Mouse (Mus musculus): ENCODE measurements around the gene Scgb1b2. TPM values are rescaled to one million over a fixed set of nuclear protein-coding genes. Genes with fewer than 3 reads are reported as not detected.

Scgb1b2 gene
- not detected for total RNA-seq (2021)
- long read RNA-seq, experiment 1, result 0 reads
- long read RNA-seq, experiment 2, result 0 reads

- intact Hi-C loops (cut with DNase I), result no loop called here
- TF ChIP-seq CTCF (IDR thresholded peaks at IDR 0.05), result no peak
Observed at GRCm38 (mm10) chr7:31291721-31292120, at the start of gene Scgb1b2. Gene Scgb1b2 (minus strand): TSS chr7:31291821.

DNA sequence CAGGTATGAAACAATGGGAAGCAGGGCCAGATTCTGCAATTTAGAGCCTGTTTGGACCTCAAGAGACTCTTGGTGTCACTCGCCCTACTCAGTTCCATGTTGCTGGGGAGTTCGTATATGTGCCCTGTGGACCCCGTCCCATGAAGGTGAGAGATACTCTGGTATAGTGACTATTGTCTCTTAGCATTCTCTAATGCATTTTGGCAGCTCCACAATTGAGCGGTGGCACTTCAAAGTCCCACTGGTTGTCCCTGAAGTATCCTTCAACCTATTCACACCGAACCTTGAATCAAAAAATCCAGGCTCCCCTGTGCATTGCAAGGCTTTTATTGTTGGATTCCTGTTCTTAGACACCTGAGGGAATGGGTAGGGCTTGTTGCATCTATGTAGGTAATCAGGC is 1.4 kb downstream of the Scgb1b2 start, which contains the start of gene Scgb2b2:
Gene Scgb2b2 (plus strand): TSS at position 301 of the 400 bp plus-strand sequence.
- intact Hi-C loops (cut with DNase I), result no loop called here
- Histone ChIP-seq H3K27ac (no peak within 1 kb of the TSS), H3K4me3 (no peak within 1 kb of the TSS)
- no peak for TF ChIP-seq CTCF (IDR thresholded peaks at IDR 0.05)
- DNase-seq (ENCODE audit: extremely low spot score in 1 of 2, low spot score in 2 of 2), result no peak

More at GRCm38 (mm10) chr7:31291721-31292120, at the start of gene Scgb1b2:
- Histone ChIP-seq H3K4me3 (no peak within 1 kb of the TSS), H3K27ac (no peak within 1 kb of the TSS)
- no peak for DNase-seq (ENCODE audit: extremely low spot score in 1 of 2, low spot score in 2 of 2)

Other genes with a start within 250 kb of the Scgb1b2 start
- gene Fxyd5, start 249.3 kb downstream of the Scgb1b2 start, total RNA-seq (2021), result 10 to 100 TPM; 34.1 to 39.0 TPM
- 100 to 1,000 TPM; 174 to 184 TPM for gene Fxyd7, start 240.4 kb downstream of the Scgb1b2 start, total RNA-seq (2021)
- 10 to 100 TPM; 72.8 to 79.1 TPM for gene Fxyd1, start 234.6 kb downstream of the Scgb1b2 start, total RNA-seq (2021)
- gene Lgi4, start 232.5 kb downstream of the Scgb1b2 start, total RNA-seq (2021), result 10 to 100 TPM; 28.9 to 34.1 TPM
- not detected for gene Fxyd3, start 215.1 kb downstream of the Scgb1b2 start, total RNA-seq (2021)
- 1 to 10 TPM; 2.5 to 8.3 TPM for gene Hpn, start 176.5 kb downstream of the Scgb1b2 start, total RNA-seq (2021)
- 100 to 1,000 TPM; 737 to 759 TPM for gene Scn1b, start 164.8 kb downstream of the Scgb1b2 start, total RNA-seq (2021)
- gene Gramd1a, start 135.9 kb downstream of the Scgb1b2 start, total RNA-seq (2021), result 100 to 1,000 TPM; 107 to 118 TPM
- not detected for gene Scgb2b2, start 1.3 kb downstream of the Scgb1b2 start, total RNA-seq (2021)
- not detected for gene Scgb2b3, start 70.3 kb upstream of the Scgb1b2 start, total RNA-seq (2021)
- gene Scgb1b3, start 83.8 kb upstream of the Scgb1b2 start, total RNA-seq (2021), result not detected

Measured in left cerebral cortex, adult 2 months (tissue).